Mouse (Mus musculus): ENCODE measurements around the gene Senp1.

GRCm38 (mm10) chr15:98048918-98049700, 44.4 kb downstream of the Senp1 start:
- no peak for TF ChIP-seq CTCF (IDR thresholded peaks at IDR 0.05; ENCODE audit: low read depth, low read length)
- no peak for TF ChIP-seq POLR2A (IDR thresholded peaks at IDR 0.05; ENCODE audit: extremely low read depth, insufficient read depth, low read length)

All from liver, adult 2 months (tissue).